Comparison of ENCODE assay signal across 17 mouse cellular contexts in the genomic region with DNA sequence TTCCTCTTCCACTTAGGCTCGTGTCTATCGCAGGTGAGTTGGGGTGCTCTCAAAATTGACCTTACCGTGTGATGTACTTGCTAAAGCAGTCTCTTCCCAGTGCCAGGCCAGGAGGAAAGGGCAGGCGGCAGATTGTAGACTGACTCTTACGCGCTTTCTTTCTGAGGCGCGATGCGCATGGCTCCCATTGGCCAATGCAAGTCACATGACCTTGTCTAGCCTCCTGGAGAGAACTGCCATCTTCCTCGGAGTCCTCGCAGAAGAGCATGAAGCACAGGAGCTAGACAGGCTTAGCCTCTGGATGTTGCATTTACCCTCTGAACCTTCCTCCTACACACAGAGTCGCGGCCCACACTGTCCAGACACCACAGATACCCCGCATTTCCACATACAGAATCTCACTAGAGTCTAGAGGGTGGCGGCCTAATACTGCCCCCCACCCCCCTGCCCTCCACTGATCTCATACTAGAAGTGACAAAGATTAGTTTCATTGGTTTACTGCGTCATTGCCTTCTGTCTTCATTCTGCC.
DNase-seq lines count a peak whose midpoint lies in the region; ATAC-seq lines count a peak whose summit lies in the region.
"Had no signal": no experiment of that assay in that cellular context is flagged by ENCODE, and none has a peak within 500 bp of the region (broad histone marks: within the 10 kb centered on the region; RNA-seq: fewer than 3 reads in every experiment).

No protein-coding gene starts in this region.

- peaks cover 14 to 15% of the 10 kb centered on the region in 2 experiments for H3K4me1 ChIP-seq in heart, embryonic 14.5 days (ENCODE audit: control insufficient read depth in 2 of 2, insufficient read depth in 2 of 2, low read length in 2 of 2)
- no peaks in the 10 kb centered on the region for H3K4me1 ChIP-seq in neural tube, embryonic 11.5 days (ENCODE audit: control insufficient read depth, insufficient read depth, low read length)
- H3K4me1 ChIP-seq in forebrain, embryonic 15.5 days = peaks cover 15% of the 10 kb centered on the region
- H3K4me1 ChIP-seq: embryonic facial prominence, embryonic 13.5 days; hindbrain, embryonic 13.5 days had no signal

- H3K9me3 ChIP-seq in heart, embryonic 14.5 days (ENCODE audit: control insufficient read depth, low read length) = no peaks in the 10 kb centered on the region
- H3K9me3 ChIP-seq in neural tube, embryonic 11.5 days (ENCODE audit: control insufficient read depth, low read length) = no peaks in the 10 kb centered on the region
- H3K9me3 ChIP-seq in forebrain, embryonic 15.5 days = no peaks in the 10 kb centered on the region
- H3K9me3 ChIP-seq: embryonic facial prominence, embryonic 13.5 days; hindbrain, embryonic 13.5 days had no signal

- H3K4me2 ChIP-seq in heart, embryonic 14.5 days (ENCODE audit: low read length) = 0 out of 2 replicates have a peak overlapping the region, but pooled peaks have one; percentile 3
- no peak overlapping the region for H3K4me2 ChIP-seq in neural tube, embryonic 11.5 days (ENCODE audit: low read depth)
- no peak overlapping the region for H3K4me2 ChIP-seq in forebrain, embryonic 15.5 days (replicated peaks)
- H3K4me2 ChIP-seq: embryonic facial prominence, embryonic 13.5 days; hindbrain, embryonic 13.5 days had no signal

- ATAC-seq in heart, embryonic 14.5 days (ENCODE audit: insufficient number of reproducible peaks, insufficient read depth, low FRiP score, low read depth) = peak; percentile 47; the same call in 1 of the 2 replicates
- peak; percentile 27; the same call in 1 of the 2 replicates for ATAC-seq in neural tube, embryonic 11.5 days (ENCODE audit: insufficient read depth, low FRiP score, low TSS enrichment)
- peak; percentile 61 for ATAC-seq in forebrain, embryonic 15.5 days (replicated peaks)

- no peak overlapping the region for H3K4me3 ChIP-seq in heart, embryonic 14.5 days (ENCODE audit: control insufficient read depth in 1 of 2, insufficient read depth in 1 of 2, low read depth in 1 of 2, low read length in 2 of 2)
- H3K4me3 ChIP-seq in neural tube, embryonic 11.5 days (ENCODE audit: low read depth, low read length) = no peak overlapping the region
- H3K4me3 ChIP-seq in forebrain, embryonic 15.5 days = no peak overlapping the region
- H3K4me3 ChIP-seq: embryonic facial prominence, embryonic 13.5 days; hindbrain, embryonic 13.5 days had no signal

- 89% methylated on average over 16 of the region's 16 CpGs for WGBS in heart, embryonic 14.5 days
- 91% methylated on average over 16 of the region's 16 CpGs for WGBS in neural tube, embryonic 11.5 days
- 91% methylated on average over 16 of the region's 16 CpGs for WGBS in forebrain, embryonic 15.5 days

- no peak overlapping the region; a peak in 2 of 4 replicates for H3K27ac ChIP-seq in heart, embryonic 14.5 days (replicated peaks in 1 of 2; ENCODE audit: control insufficient read depth in 1 of 2, insufficient read depth in 1 of 2, low read depth in 2 of 2, low read length in 2 of 2)
- H3K27ac ChIP-seq in neural tube, embryonic 11.5 days (ENCODE audit: low read depth, low read length) = no peak overlapping the region
- peak overlapping the region; percentile 88 for H3K27ac ChIP-seq in forebrain, embryonic 15.5 days (replicated peaks)
- H3K27ac ChIP-seq: embryonic facial prominence, embryonic 13.5 days; hindbrain, embryonic 13.5 days; macrophage; stomach, postnatal 0 days had no signal

- H3K27me3 ChIP-seq in heart, embryonic 14.5 days (ENCODE audit: control insufficient read depth, insufficient read depth, low read length) = no peaks in the 10 kb centered on the region; the same call in 1 of the 2 replicates
- no peaks in the 10 kb centered on the region for H3K27me3 ChIP-seq in neural tube, embryonic 11.5 days (ENCODE audit: control insufficient read depth, insufficient read depth, low read length)
- no peaks in the 10 kb centered on the region for H3K27me3 ChIP-seq in forebrain, embryonic 15.5 days
- H3K27me3 ChIP-seq: embryonic facial prominence, embryonic 13.5 days; hindbrain, embryonic 13.5 days had no signal

- H3K9ac ChIP-seq in heart, embryonic 14.5 days (ENCODE audit: low read length) = no peak overlapping the region
- no peak overlapping the region for H3K9ac ChIP-seq in neural tube, embryonic 11.5 days (ENCODE audit: low read length)
- no peak overlapping the region for H3K9ac ChIP-seq in forebrain, embryonic 15.5 days (replicated peaks)
- H3K9ac ChIP-seq: embryonic facial prominence, embryonic 13.5 days; hindbrain, embryonic 13.5 days had no signal

- DNase-seq in heart, adult 11 months = no peak
- DNase-seq in neural tube, embryonic 11.5 days (ENCODE audit: low spot score) = no peak
- DNase-seq in neural tube, embryonic 10.5 days (ENCODE audit: extremely low spot score, low spot score) = no peak
- no peak for DNase-seq in cerebellum, adult 11 months
- DNase-seq in kidney, adult 18-20 months = no peak
- DNase-seq: adrenal gland, postnatal 10 days; cerebellum, adult 2 months; gastrocnemius, postnatal 14 days; kidney, adult 11 months; kidney, postnatal 25 days had no signal

- H3K36me3 ChIP-seq in heart, embryonic 14.5 days (ENCODE audit: control insufficient read depth, insufficient read depth, low read length) = no peaks in the 10 kb centered on the region
- no peaks in the 10 kb centered on the region for H3K36me3 ChIP-seq in neural tube, embryonic 11.5 days (ENCODE audit: control insufficient read depth, insufficient read depth, low read length)
- no peaks in the 10 kb centered on the region for H3K36me3 ChIP-seq in forebrain, embryonic 15.5 days
- H3K36me3 ChIP-seq: embryonic facial prominence, embryonic 13.5 days; G1E; hindbrain, embryonic 13.5 days had no signal
